Mouse (Mus musculus) liver, adult (tissue): ENCODE data around the gene Mtfr1l.

ENCODE experiments used
- GATA4 ChIP-seq: IDR thresholded peaks from 2 replicates; pipeline ENCODE4 v1.6.1; 2014; ENCODE audit warnings: mild to moderate bottlenecking, low read length; ENCODE audit not compliant: insufficient replicate concordance

Gene Mtfr1l

GRCm38 (mm10) chr4:134546814-134547705, 11.9 kb upstream of the Mtfr1l start:
- no peak for TF ChIP-seq GATA4

DNA sequence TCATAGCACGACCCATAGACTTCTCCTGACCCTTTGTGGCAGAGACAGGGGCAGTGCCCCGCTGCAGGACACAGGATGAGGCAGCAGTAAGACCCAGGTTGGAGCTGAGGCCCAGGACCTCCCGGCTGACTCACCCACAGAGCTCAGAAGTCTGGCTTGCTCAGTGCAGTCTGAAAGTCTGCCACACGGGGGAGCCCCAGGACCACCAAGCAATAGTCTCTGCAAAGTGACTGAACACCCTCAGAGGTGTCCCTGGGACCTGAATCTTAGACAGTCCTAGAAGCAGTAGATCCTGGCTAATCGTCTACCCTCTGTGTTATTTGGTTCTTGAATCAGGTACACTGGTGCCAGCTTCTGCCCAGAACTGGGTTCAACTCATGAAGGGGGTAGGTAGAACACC, 8.1 kb upstream of the Mtfr1l start:
- no peak for TF ChIP-seq GATA4

DNA sequence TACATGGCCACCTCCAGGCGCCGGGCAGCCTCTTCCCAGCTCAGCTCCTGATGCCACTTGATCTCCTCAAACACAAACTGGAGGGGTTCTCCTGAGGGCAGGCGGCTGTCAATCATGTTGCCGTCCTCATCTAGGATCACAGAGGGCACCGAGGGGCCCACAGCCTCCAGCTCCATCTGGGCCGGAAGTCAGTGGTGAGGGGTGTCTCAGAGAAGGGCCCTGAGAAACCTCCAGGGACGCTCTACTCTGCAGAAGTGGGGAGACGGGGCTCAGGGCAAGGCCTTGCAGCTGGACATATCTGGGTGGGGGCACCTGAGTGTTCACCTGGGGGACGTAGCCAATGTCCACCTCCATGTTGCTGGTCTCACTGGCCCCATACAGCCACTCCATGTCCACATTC, 7.5 kb upstream of the Mtfr1l start:
- TF ChIP-seq GATA4 = no peak

- TF ChIP-seq GATA4 = no peak
Observed at GRCm38 (mm10) chr4:134538997-134539580, 3.9 kb upstream of the Mtfr1l start.

- TF ChIP-seq GATA4 = no peak
Observed at GRCm38 (mm10) chr4:134535787-134536151, 582 bp upstream of the Mtfr1l start.

- TF ChIP-seq GATA4 = no peak
Observed at GRCm38 (mm10) chr4:134534124-134534886, 882 bp downstream of the Mtfr1l start.

GRCm38 (mm10) chr4:134533421-134533820, 1.8 kb downstream of the Mtfr1l start:
- no peak for TF ChIP-seq GATA4

DNA sequence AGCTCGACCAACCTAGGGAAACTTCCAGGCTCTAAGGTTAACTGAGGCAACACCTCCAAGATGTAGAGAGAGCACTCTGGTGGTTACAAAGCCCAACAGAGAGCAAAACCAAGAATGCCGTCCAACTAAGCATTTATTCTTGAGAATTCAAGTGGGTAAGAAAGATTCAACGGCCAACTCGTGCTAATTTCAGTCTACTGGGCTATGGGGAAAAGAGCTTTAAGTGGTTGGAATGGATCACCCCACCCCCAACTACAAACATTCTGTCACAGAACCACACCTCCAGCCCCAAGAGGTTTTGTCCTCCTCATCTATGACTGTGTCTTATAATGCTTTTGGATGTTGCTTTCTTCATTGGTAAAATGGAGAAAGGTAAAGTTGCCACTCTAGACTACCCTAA, 2.3 kb downstream of the Mtfr1l start:
- TF ChIP-seq GATA4 = no peak

GRCm38 (mm10) chr4:134526220-134526619, 9.0 kb downstream of the Mtfr1l start:
- TF ChIP-seq GATA4 = no peak

- no peak for TF ChIP-seq GATA4
Observed at GRCm38 (mm10) chr4:134525806-134526205, 9.4 kb downstream of the Mtfr1l start.

- TF ChIP-seq GATA4 = no peak
Observed at GRCm38 (mm10) chr4:134523447-134523846, 11.7 kb downstream of the Mtfr1l start.

- TF ChIP-seq GATA4 = no peak
Observed at GRCm38 (mm10) chr4:134519281-134519680, 15.9 kb downstream of the Mtfr1l start.

GRCm38 (mm10) chr4:134518541-134518940, 16.6 kb downstream of the Mtfr1l start:
- no peak for TF ChIP-seq GATA4

GRCm38 (mm10) chr4:134517719-134518118, 17.5 kb downstream of the Mtfr1l start:
- TF ChIP-seq GATA4 = no peak

DNA sequence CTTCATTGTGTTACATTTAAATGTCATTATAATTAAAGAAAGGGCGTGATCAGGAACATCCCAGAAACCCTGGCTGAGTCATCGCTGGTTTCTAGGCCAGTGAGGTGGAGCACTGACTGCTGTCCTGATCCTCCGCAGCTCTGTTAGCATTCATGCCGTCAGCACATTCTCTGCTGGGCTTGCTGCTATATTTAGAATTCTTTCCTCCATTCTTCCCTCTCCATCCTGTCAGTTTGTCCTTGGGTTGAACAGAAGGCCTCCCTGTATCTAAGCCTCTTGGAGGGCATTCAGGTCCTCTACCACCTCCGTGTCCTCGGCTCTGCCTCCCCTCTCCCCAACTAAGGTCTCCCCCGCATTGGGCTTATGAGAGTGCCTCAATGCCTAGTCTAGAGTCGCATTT, 18.2 kb downstream of the Mtfr1l start:
- TF ChIP-seq GATA4 = no peak

DNA sequence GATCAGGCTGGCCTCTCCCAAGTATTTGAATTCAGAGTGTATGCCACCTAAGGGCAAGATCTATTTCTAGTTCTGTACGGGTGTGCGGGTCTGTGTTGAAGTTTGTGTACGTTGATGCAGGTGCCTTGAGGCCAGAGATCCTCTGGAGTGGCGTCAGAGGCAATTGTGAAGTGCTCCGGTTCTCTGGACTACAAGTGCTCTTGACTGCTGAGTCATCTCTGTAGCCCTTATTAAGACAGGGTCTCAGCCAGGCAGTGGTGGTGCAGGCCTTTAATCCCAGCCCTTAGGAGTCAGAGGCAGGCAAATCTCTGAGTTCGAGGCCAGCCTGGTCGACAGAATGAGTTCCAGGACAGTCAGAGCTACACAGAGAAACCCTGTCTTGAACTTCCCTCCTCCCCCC, 19.6 kb downstream of the Mtfr1l start:
- no peak for TF ChIP-seq GATA4
